Mouse (Mus musculus): Measurements from ENCODE around the gene 4930455H04Rik. TPM values are rescaled to one million over a fixed set of nuclear protein-coding genes. Genes with fewer than 3 reads are reported as not detected.
A peak's percentile ranks its signal among the peaks of the same experiment; 100 is the strongest.

The 4930455H04Rik gene
- polyA plus RNA-seq, 1 experiment from 2014 or later = 0.11 TPM

DNA sequence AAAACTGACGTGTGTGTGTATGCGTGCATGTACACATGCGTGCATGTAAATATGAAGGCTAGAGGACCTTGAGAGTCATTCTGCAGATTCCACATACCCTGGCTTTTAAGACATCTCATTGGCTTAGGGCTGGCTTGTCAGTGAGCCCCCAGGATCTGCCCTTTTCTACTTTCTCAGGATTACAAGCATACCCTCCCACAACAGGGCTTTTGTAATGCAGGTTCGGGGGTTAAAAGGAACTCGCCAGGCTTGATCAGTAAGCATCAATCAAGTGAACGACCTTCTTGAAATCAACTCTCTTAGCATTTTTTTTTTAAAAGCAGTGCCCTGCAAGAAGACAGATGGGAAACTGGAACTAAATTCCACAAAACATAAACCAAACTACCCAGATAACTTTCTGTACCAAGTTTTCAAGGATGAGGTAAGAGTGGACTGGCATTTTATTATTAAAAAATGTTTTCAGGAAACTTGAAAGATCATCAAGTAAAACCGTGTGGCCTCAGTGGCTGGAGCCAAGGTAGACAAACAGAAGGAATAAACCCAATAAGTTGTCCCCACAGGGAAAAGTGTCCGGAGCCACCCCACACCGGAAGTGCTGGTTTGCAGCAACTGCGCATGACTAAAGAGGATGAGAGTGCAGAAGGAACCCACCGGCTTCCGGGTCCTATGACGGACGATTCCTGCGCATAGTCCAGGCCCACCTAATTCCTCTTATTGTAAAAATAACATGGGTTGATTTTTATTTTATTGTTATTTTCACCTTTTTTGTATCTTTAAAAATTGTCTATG, 6.5 kb upstream of the 4930455H04Rik start:
- no peak overlapping the region for H3K4me3 ChIP-seq (ENCODE audit: low read depth, low read length)
- no peak overlapping the region for H3K4me2 ChIP-seq (ENCODE audit: low read depth, severe bottlenecking)
- H3K9me3 ChIP-seq (ENCODE audit: control insufficient read depth, low read length) = no peaks in the 10 kb centered on the region
- no peak overlapping the region for H3K9ac ChIP-seq (ENCODE audit: low read length)
- DNase-seq (ENCODE audit: low spot score) (no peak), ATAC-seq (ENCODE audit: insufficient number of reproducible peaks, low FRiP score, low TSS enrichment, low read depth) (no peak)
- H3K4me1 ChIP-seq (ENCODE audit: control insufficient read depth, insufficient read depth, low read length) = no peaks in the 10 kb centered on the region
- H3K27ac ChIP-seq (replicated peaks; ENCODE audit: low read depth, low read length) = no peak overlapping the region
- no peaks in the 10 kb centered on the region for H3K27me3 ChIP-seq (ENCODE audit: control insufficient read depth, insufficient read depth, low read length)
- WGBS = 71% methylated on average over 15 of the region's 15 CpGs
- no peaks in the 10 kb centered on the region for H3K36me3 ChIP-seq (ENCODE audit: control insufficient read depth, insufficient read depth, low read length)

- Histone ChIP-seq H3K9ac (ENCODE audit: low read length) (no peak overlapping the region), H3K4me2 (ENCODE audit: low read depth, severe bottlenecking) (no peak overlapping the region), H3K4me1 (ENCODE audit: control insufficient read depth, insufficient read depth, low read length) (no peaks in the 10 kb centered on the region), H3K36me3 (ENCODE audit: control insufficient read depth, insufficient read depth, low read length) (no peaks in the 10 kb centered on the region), H3K27me3 (ENCODE audit: control insufficient read depth, insufficient read depth, low read length) (no peaks in the 10 kb centered on the region), H3K9me3 (ENCODE audit: control insufficient read depth, low read length) (no peaks in the 10 kb centered on the region), H3K27ac (replicated peaks; ENCODE audit: low read depth, low read length) (no peak overlapping the region), H3K4me3 (ENCODE audit: low read depth, low read length) (no peak overlapping the region)
- no peak for ATAC-seq (ENCODE audit: insufficient number of reproducible peaks, low FRiP score, low TSS enrichment, low read depth)
- 73% methylated on average over 4 of the region's 4 CpGs for WGBS
- no peak for DNase-seq (ENCODE audit: low spot score)
These were observed 4.9 kb upstream of the 4930455H04Rik start for GRCm38 (mm10) chr3:116963213-116963612.

DNA sequence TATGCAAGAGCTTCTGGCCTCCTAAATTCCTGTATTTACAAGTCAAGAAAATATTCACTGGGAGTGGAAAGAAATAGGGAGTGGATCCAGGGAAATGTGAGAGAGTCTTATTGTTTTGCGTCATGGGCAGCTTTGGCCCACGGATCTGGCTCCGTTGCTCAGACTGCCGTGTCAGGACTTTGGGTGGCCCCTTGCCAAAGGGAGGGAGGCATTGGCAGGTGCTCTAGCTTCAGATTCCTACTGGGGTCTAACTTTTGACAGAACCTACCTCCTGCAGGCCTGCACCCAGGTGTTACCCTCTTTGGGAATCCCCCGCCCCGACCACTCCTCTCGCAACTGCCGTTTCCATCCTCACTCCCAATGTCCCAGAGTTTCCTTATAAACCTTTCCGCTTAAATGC, 3.6 kb upstream of the 4930455H04Rik start:
- H3K4me1 ChIP-seq (ENCODE audit: control insufficient read depth, insufficient read depth, low read length) = no peaks in the 10 kb centered on the region
- no peak overlapping the region for H3K9ac ChIP-seq (ENCODE audit: low read length)
- H3K27me3 ChIP-seq (ENCODE audit: control insufficient read depth, insufficient read depth, low read length) = no peaks in the 10 kb centered on the region
- no peak overlapping the region for H3K4me2 ChIP-seq (ENCODE audit: low read depth, severe bottlenecking)
- no peak for ATAC-seq (ENCODE audit: insufficient number of reproducible peaks, low FRiP score, low TSS enrichment, low read depth)
- 91% methylated on average over 9 of the region's 9 CpGs for whole genome bisulfite sequencing
- H3K36me3 ChIP-seq (ENCODE audit: control insufficient read depth, insufficient read depth, low read length) = no peaks in the 10 kb centered on the region
- DNase-seq (ENCODE audit: low spot score) = no peak
- no peak overlapping the region for H3K27ac ChIP-seq (replicated peaks; ENCODE audit: low read depth, low read length)
- no peaks in the 10 kb centered on the region for H3K9me3 ChIP-seq (ENCODE audit: control insufficient read depth, low read length)
- H3K4me3 ChIP-seq (ENCODE audit: low read depth, low read length) = no peak overlapping the region

- WGBS = 48% methylated on average over 4 of the region's 4 CpGs
These were observed 1.8 kb upstream of the 4930455H04Rik start for GRCm38 (mm10) chr3:116966225-116966624.

DNA sequence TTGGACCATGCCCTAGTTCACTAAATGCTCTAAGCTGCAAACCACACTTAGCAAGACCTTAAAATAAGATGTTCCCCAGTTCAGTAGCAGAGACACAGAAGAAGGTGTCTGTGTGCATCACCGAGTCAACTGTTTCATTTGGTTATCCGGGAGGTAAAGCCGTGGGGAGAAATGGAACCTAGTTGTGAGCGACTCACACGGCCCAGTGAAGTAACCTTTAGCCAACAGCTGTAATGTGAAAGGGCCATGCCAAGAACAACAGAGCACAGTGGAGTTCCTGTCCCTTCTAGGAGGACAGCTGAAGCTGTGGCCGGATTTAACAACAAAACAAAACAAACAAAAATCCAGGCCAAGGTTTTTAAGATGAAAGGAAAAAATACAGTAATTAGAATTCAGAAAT, 1.3 kb upstream of the 4930455H04Rik start:
- Histone ChIP-seq H3K4me2 (ENCODE audit: low read depth, severe bottlenecking) (no peak overlapping the region), H3K9me3 (ENCODE audit: control insufficient read depth, low read length) (no peaks in the 10 kb centered on the region), H3K4me3 (ENCODE audit: low read depth, low read length) (no peak overlapping the region), H3K4me1 (ENCODE audit: control insufficient read depth, insufficient read depth, low read length) (no peaks in the 10 kb centered on the region), H3K9ac (ENCODE audit: low read length) (no peak overlapping the region), H3K27me3 (ENCODE audit: control insufficient read depth, insufficient read depth, low read length) (no peaks in the 10 kb centered on the region), H3K36me3 (ENCODE audit: control insufficient read depth, insufficient read depth, low read length) (no peaks in the 10 kb centered on the region), H3K27ac (replicated peaks; ENCODE audit: low read depth, low read length) (no peak overlapping the region)
- WGBS = 81% methylated on average over 6 of the region's 6 CpGs
- no peak for DNase-seq (ENCODE audit: low spot score)
- ATAC-seq (ENCODE audit: insufficient number of reproducible peaks, low FRiP score, low TSS enrichment, low read depth) = no peak

More at GRCm38 (mm10) chr3:116966225-116966624, 1.8 kb upstream of the 4930455H04Rik start:
- H3K4me2 ChIP-seq (ENCODE audit: low read depth, severe bottlenecking) = no peak overlapping the region
- H3K9ac ChIP-seq (ENCODE audit: low read length) = no peak overlapping the region
- H3K27ac ChIP-seq (replicated peaks; ENCODE audit: low read depth, low read length) = no peak overlapping the region
- DNase-seq (ENCODE audit: low spot score) (peak; percentile 48), ATAC-seq (ENCODE audit: insufficient number of reproducible peaks, low FRiP score, low TSS enrichment, low read depth) (no peak; the same call in 1 of the 2 replicates)
- H3K9me3 ChIP-seq (ENCODE audit: control insufficient read depth, low read length) = no peaks in the 10 kb centered on the region
- H3K36me3 ChIP-seq (ENCODE audit: control insufficient read depth, insufficient read depth, low read length) = no peaks in the 10 kb centered on the region
- H3K4me1 ChIP-seq (ENCODE audit: control insufficient read depth, insufficient read depth, low read length) = no peaks in the 10 kb centered on the region
- H3K4me3 ChIP-seq (ENCODE audit: low read depth, low read length) = no peak overlapping the region
- H3K27me3 ChIP-seq (ENCODE audit: control insufficient read depth, insufficient read depth, low read length) = no peaks in the 10 kb centered on the region

- H3K4me2 ChIP-seq (ENCODE audit: low read depth, severe bottlenecking) = no peak overlapping the region
These were observed 631 bp upstream of the 4930455H04Rik start for GRCm38 (mm10) chr3:116967436-116967835.

GRCm38 (mm10) chr3:116968540-116968997, 502 bp downstream of the 4930455H04Rik start, which contains the start of gene Palmd:
Gene Palmd (minus strand): TSS chr3:116968987.
- DNase-seq (ENCODE audit: low spot score) (peak; percentile 63), ATAC-seq (ENCODE audit: insufficient number of reproducible peaks, low FRiP score, low TSS enrichment, low read depth) (0 out of 2 replicates have a peak, but pooled peaks have one; percentile 31)
- Histone ChIP-seq H3K36me3 (ENCODE audit: control insufficient read depth, insufficient read depth, low read length) (no peaks in the 10 kb centered on the region), H3K27me3 (ENCODE audit: control insufficient read depth, insufficient read depth, low read length) (no peaks in the 10 kb centered on the region), H3K4me1 (ENCODE audit: control insufficient read depth, insufficient read depth, low read length) (no peaks in the 10 kb centered on the region), H3K4me3 (ENCODE audit: low read depth, low read length) (peak within 1 kb of the TSS; percentile 24), H3K27ac (replicated peaks; ENCODE audit: low read depth, low read length) (no peak within 1 kb of the TSS), H3K9me3 (ENCODE audit: control insufficient read depth, low read length) (no peaks in the 10 kb centered on the region), H3K9ac (ENCODE audit: low read length) (peak within 1 kb of the TSS; percentile 39), H3K4me2 (ENCODE audit: low read depth, severe bottlenecking) (peak within 1 kb of the TSS; percentile 52)
- WGBS = 9% methylated on average over 17 of the region's 17 CpGs

More at GRCm38 (mm10) chr3:116967436-116967835, 631 bp upstream of the 4930455H04Rik start:
- Histone ChIP-seq H3K9ac (ENCODE audit: low read length) (no peak overlapping the region), H3K36me3 (ENCODE audit: control insufficient read depth, insufficient read depth, low read length) (no peaks in the 10 kb centered on the region), H3K27me3 (ENCODE audit: control insufficient read depth, insufficient read depth, low read length) (no peaks in the 10 kb centered on the region), H3K9me3 (ENCODE audit: control insufficient read depth, low read length) (no peaks in the 10 kb centered on the region), H3K4me3 (ENCODE audit: low read depth, low read length) (no peak overlapping the region), H3K27ac (replicated peaks; ENCODE audit: low read depth, low read length) (no peak overlapping the region), H3K4me1 (ENCODE audit: control insufficient read depth, insufficient read depth, low read length) (no peaks in the 10 kb centered on the region)
- WGBS = 90% methylated on average over 6 of the region's 6 CpGs
- DNase-seq (ENCODE audit: low spot score) (no peak), ATAC-seq (ENCODE audit: insufficient number of reproducible peaks, low FRiP score, low TSS enrichment, low read depth) (no peak)

DNA sequence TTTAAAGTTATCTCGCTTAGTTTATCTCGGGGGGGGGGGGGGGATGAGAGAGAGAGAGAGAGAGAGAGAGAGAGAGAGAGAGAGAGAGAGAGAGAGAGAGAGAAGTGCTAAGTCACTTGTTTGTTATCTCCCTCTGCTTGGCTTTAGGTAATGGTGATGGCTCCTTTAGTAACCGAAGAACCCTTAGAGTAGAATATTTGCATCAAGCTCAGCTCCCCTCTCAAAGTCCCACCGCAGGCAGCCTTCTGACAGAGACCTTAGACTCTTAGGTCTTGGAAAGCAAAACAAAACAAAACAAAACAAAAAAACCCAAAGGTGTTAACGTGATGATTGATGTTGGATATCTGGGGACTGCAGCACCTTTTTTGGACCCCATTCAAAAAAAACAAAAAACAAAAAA, 936 bp downstream of the 4930455H04Rik start:
- no peaks in the 10 kb centered on the region for H3K4me1 ChIP-seq (ENCODE audit: control insufficient read depth, insufficient read depth, low read length)
- H3K4me3 ChIP-seq (ENCODE audit: low read depth, low read length) = peak overlapping the region; percentile 24
- peak overlapping the region; percentile 52; the same call in 1 of the 2 replicates for H3K4me2 ChIP-seq (ENCODE audit: low read depth, severe bottlenecking)
- no peak for DNase-seq (ENCODE audit: low spot score)
- H3K9me3 ChIP-seq (ENCODE audit: control insufficient read depth, low read length) = no peaks in the 10 kb centered on the region
- no peak for ATAC-seq (ENCODE audit: insufficient number of reproducible peaks, low FRiP score, low TSS enrichment, low read depth)
- H3K9ac ChIP-seq (ENCODE audit: low read length) = no peak overlapping the region; the same call in 1 of the 2 replicates
- 39% methylated on average over 4 of the region's 5 CpGs for WGBS
- H3K27me3 ChIP-seq (ENCODE audit: control insufficient read depth, insufficient read depth, low read length) = no peaks in the 10 kb centered on the region
- H3K36me3 ChIP-seq (ENCODE audit: control insufficient read depth, insufficient read depth, low read length) = no peaks in the 10 kb centered on the region
- no peak overlapping the region for H3K27ac ChIP-seq (replicated peaks; ENCODE audit: low read depth, low read length)

Measured in limb, embryonic 11.5 days (tissue).